Mouse (Mus musculus) layer of hippocampus, adult 9-10 months (tissue): Measurements from ENCODE around the gene Gm10591.
"Not testable (repeated sequence)": the region's sequence is repeated elsewhere in the genome, so short reads cannot be mapped to it uniquely, and the experiment has no call there.

Experiments
- DNase-seq: peaks from one replicate; pipeline ENCODE4 v3.0.0; 2022; ENCODE audit warnings: low spot score

Gene Gm10591

DNA sequence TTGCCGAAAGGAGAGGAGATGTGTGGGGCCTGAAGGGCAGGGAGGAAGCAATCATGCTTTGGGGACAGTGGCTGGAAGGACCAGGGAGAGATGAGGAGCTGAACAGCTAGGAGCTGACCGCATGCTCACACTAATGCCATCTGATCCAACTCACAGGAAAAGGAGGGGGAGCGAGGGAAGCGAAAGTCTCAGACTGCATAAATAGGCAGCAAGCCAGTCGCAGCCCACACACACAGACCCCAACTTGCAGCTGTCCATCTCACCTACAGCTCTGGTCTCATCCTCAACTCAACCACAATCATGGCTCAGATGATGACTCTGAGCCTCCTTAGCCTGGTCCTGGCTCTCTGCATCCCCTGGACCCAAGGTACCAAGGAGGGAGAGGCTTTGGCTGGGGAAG, at the start of gene Gm10591:
Gene Gm10591 (plus strand): TSS at position 301 of the 400 bp plus-strand sequence.
- not testable (repeated sequence) for DNase-seq

DNA sequence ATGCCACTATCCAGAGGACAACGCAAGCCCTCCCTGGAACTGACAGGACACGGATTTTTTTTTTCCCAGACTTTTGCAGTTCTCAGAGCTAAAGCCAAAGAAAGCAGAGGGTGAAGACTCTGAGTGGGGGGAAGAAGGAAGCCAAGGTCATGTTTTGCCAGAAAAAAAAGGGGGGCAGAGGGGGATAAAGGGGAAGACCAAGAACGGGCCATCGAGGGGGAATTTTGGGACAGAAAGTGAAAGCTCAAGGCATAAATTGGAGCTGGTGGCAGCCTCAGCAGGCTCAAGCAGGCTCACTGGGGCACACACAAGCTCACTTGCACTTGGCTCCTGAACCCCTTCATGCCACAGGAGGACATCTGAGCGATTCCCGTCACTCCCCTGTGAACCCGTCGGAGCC, 17.4 kb downstream of the Gm10591 start, which contains the start of gene Gm2564:
Gene Gm2564 (plus strand): TSS at position 301 of the 400 bp plus-strand sequence.
- not testable (repeated sequence) for DNase-seq

DNA sequence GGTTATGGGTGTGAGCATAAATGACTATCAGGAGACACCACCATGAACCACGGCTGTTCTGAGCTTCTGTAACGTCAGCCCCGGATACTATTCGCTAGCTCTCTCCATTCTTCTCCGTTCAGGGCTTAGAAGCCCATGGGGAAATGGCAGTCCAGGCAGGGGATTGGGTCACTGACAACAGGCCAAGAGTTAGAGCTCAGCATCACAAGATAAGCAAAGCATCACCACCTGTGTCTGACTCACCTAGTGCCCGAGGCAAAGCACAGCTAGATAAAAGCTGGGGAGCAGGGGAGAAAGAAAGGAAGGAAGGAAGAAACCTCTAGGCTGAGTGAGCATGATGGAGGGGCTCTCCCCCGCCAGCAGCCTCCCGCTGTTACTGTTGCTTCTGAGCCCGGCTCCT, 43.0 kb downstream of the Gm10591 start, which contains the start of gene Ccl27b:
Gene Ccl27b (plus strand): TSS at position 301 of the 400 bp plus-strand sequence.
- not testable (repeated sequence) for DNase-seq

DNA sequence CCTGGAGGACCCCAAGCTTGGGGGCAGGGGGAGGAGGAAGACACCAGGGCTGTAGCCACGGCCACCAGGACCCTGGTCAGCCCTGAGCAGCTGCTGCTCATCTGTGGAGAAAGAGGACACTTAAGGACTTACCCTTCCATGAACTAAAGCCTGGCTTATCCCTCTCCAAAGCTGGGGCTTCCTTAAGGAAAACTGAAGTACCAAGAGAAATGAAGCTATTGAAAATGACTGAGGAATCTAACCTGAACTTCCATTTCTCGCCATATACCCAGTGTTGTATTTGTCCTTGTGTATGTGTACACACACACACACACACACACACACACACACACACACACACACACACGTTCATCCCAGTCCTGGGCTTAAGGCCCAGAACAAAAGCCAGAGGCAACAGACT, 49.8 kb downstream of the Gm10591 start, which contains the start of gene Il11ra2:
Gene Il11ra2 (minus strand): TSS at position 101 of the 400 bp plus-strand sequence.
- not testable (repeated sequence) for DNase-seq
